ENCODE assay signal across 8 mouse cellular contexts in the genomic region with DNA sequence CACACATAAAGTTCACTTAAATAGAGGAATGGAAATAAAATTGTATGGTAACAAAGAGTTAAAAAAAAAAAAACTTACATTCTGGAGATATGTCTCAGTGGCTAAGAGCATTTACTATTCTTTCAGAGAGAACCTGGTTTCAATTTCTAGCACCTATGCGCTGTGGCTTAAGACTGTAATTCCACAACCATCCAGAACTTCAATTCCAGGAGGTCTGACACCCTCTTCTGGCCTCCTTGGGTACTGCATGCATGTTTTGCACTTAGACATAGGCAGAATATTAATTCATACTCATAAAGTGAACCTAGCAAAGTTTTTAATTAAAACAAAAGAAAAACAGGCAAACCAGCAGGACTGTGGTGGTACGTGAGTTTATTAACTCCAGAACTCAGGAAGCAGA. TPM values are rescaled to one million over a fixed set of nuclear protein-coding genes. Genes with fewer than 3 reads are reported as not detected.
DNase-seq lines count a peak whose midpoint lies in the region; ATAC-seq and TF ChIP-seq lines count a peak whose summit lies in the region.

No protein-coding gene starts in this region.

- no peak overlapping the region for H3K4me2 ChIP-seq in heart, postnatal 0 days (ENCODE audit: low read depth, low read length)

- TF ChIP-seq POLR2A in spleen, adult 2 months (IDR thresholded peaks at IDR 0.05; ENCODE audit: low read depth, low read length): no peak

- H3K36me3 ChIP-seq in heart, postnatal 0 days (replicated peaks; ENCODE audit: control insufficient read depth, insufficient read depth, low read length): peaks cover 59% of the 10 kb centered on the region
- H3K36me3 ChIP-seq in spleen, adult 2 months (ENCODE audit: control insufficient read depth, insufficient read depth, low read length): peaks cover 17% of the 10 kb centered on the region

- peak; percentile 70 for TF ChIP-seq CTCF in heart, postnatal 0 days (IDR thresholded peaks at IDR 0.05; ENCODE audit: low read depth)
- peak; percentile 23; the same call in 1 of the 2 replicates for TF ChIP-seq CTCF in spleen, adult 2 months (IDR thresholded peaks at IDR 0.05; ENCODE audit: extremely low read depth, insufficient read depth, insufficient read length, insufficient replicate concordance)

- 91% methylated on average over 2 of the region's 2 CpGs for WGBS in heart, postnatal 0 days
- WGBS in spleen, adult 2 months: 91% methylated on average over 2 of the region's 2 CpGs

- H3K4me1 ChIP-seq in heart, postnatal 0 days (ENCODE audit: control insufficient read depth, insufficient read depth): no peaks in the 10 kb centered on the region
- H3K4me1 ChIP-seq in spleen, adult 2 months (ENCODE audit: control insufficient read depth, insufficient read depth, insufficient read length): no peaks in the 10 kb centered on the region

- no peak for TF ChIP-seq EP300 in heart, postnatal 0 days (IDR thresholded peaks at IDR 0.05; ENCODE audit: low read depth)

- no peak overlapping the region for H3K4me3 ChIP-seq in heart, postnatal 0 days (ENCODE audit: low read depth, low read length)
- H3K4me3 ChIP-seq in spleen, adult 2 months (ENCODE audit: extremely low read depth, insufficient read depth, insufficient read length): no peak overlapping the region

- no peak overlapping the region for H3K9ac ChIP-seq in heart, postnatal 0 days (replicated peaks; ENCODE audit: low read depth, low read length)

- H3K27ac ChIP-seq in heart, postnatal 0 days (ENCODE audit: low read depth): no peak overlapping the region
- H3K27ac ChIP-seq in spleen, adult 2 months (ENCODE audit: insufficient read depth, low read length): no peak overlapping the region

- no peaks in the 10 kb centered on the region for H3K9me3 ChIP-seq in heart, postnatal 0 days (replicated peaks; ENCODE audit: control insufficient read depth, low read length)

- intact Hi-C loops in heart, postnatal 25 days (cut with DNase I): no loop called here

- ATAC-seq in heart, postnatal 0 days (ENCODE audit: insufficient read depth, low read depth): no peak

- peak; percentile 42 for DNase-seq in heart, postnatal 0 days (ENCODE audit: low spot score)
- DNase-seq in heart, postnatal 25 days (ENCODE audit: low spot score): no peak
- peak; percentile 75 for DNase-seq in 416B (ENCODE audit: low read depth)
- peak; percentile 45 for DNase-seq in T-cell, adult 2 months (ENCODE audit: low spot score)
- peak; percentile 59 for DNase-seq in embryo, embryonic 10 days (ENCODE audit: low spot score)
- DNase-seq in induced T-regulatory cell, adult 2 months (ENCODE audit: low read depth): peak; percentile 79
- DNase-seq in lung, adult 18-20 months: peak; percentile 40 to 41
- DNase-seq in spleen, adult 2 months (ENCODE audit: low read depth in 1 of 2, low spot score in 2 of 2): peak; percentile 5 to 7

- H3K27me3 ChIP-seq in heart, postnatal 0 days (ENCODE audit: control insufficient read depth, insufficient read depth, low read length): no peaks in the 10 kb centered on the region
- H3K27me3 ChIP-seq in spleen, adult 2 months (ENCODE audit: control insufficient read depth, insufficient read depth, low read length): no peaks in the 10 kb centered on the region

RNA-seq across cellular contexts. Expression of a gene that starts 34.0 kb away (rescaled TPM):
- 1,057 and 1,230 TPM in 2 replicates for total RNA-seq in heart, postnatal 0 days (2014; rRNA removed; ENCODE audit: low replicate concordance)
- 324 and 335 TPM in 2 replicates for polyA plus RNA-seq in heart, postnatal 0 days (2015; fragmentation: Nextera tagmentation; extraction: Ambion mirVana)
- total RNA-seq in heart, postnatal 25 days (2021): 100 to 1,000 TPM; 460 to 507 TPM
- 576 and 618 TPM in 2 replicates for polyA plus RNA-seq in spleen, adult 2 months (2012; rRNA removed)

RNA-seq across cellular contexts. Expression of a gene that starts 51.0 kb away (rescaled TPM):
- total RNA-seq in heart, postnatal 0 days (2014; rRNA removed; ENCODE audit: low replicate concordance): 42.9 and 71.1 TPM in 2 replicates
- 21.3 and 23.4 TPM in 2 replicates for polyA plus RNA-seq in heart, postnatal 0 days (2015; fragmentation: Nextera tagmentation; extraction: Ambion mirVana)
- total RNA-seq in heart, postnatal 25 days (2021): 10 to 100 TPM; 16.9 to 17.1 TPM
- polyA plus RNA-seq in spleen, adult 2 months (2012; rRNA removed): 1.9 and 2.1 TPM in 2 replicates
